Mouse (Mus musculus) limb, embryonic 12.5 days (tissue): ENCODE results near the gene Lrpap1. TPM values are rescaled to one million over a fixed set of nuclear protein-coding genes. Genes with fewer than 3 reads are reported as not detected.

Experiments
- ATAC-seq: fragments of 200-750 bp; cut with Nextera tagmentation; 2 replicates; pipeline ENCODE4 v1.8.0; 2017; ENCODE audit warnings: low read depth, moderate TSS enrichment; ENCODE audit not compliant: insufficient number of reproducible peaks, insufficient read depth, low FRiP score, low TSS enrichment
- H3K27ac ChIP-seq: fragments of 300-500 bp; sonication (generic); 2 replicates; pipeline ENCODE4 v1.5.1; 2016; ENCODE audit warnings: mild to moderate bottlenecking, moderate library complexity
- H3K27me3 ChIP-seq: fragments of 300-500 bp; sonication (generic); 2 replicates; pipeline ENCODE4 v1.6.1; 2016; ENCODE audit warnings: mild to moderate bottlenecking, moderate library complexity
- H3K36me3 ChIP-seq: fragments of 300-500 bp; sonication (generic); 2 replicates; pipeline ENCODE4 v1.6.1; 2016; ENCODE audit warnings: mild to moderate bottlenecking, moderate library complexity
- H3K4me1 ChIP-seq: fragments of 300-500 bp; sonication (generic); replicated peaks from 2 replicates; pipeline ENCODE4 v1.6.1; 2016
- H3K4me2 ChIP-seq: fragments of 300-500 bp; sonication (generic); 2 replicates; pipeline ENCODE4 v1.6.1; 2016; ENCODE audit warnings: mild to moderate bottlenecking, moderate library complexity
- H3K4me3 ChIP-seq: fragments of 300-500 bp; sonication (generic); replicated peaks from 2 replicates; pipeline ENCODE4 v1.5.1; 2016; ENCODE audit warnings: mild to moderate bottlenecking
- H3K9ac ChIP-seq: fragments of 300-500 bp; sonication (generic); replicated peaks from 2 replicates; pipeline ENCODE4 v1.6.1; 2016; ENCODE audit warnings: mild to moderate bottlenecking, moderate library complexity
- H3K9me3 ChIP-seq: fragments of 300-500 bp; sonication (generic); 2 replicates; pipeline ENCODE4 v1.6.1; 2016; ENCODE audit warnings: mild to moderate bottlenecking, moderate library complexity
- WGBS: fragments of 180-500 bp; shearing (Covaris S2); methylation state at CpG from one replicate; pipeline ENCODE4 v1.1.7; 2016; 5-methylcytosine and 5-hydroxymethylcytosine counted together
- polyA plus RNA-seq: library from polyadenylated mRNA; unstranded; fragments of >200 nt; fragmentation: Nextera tagmentation; extraction: Ambion mirVana; gene quantifications from 2 replicates; pipeline ENCODE4 v1.2.1, GENCODE M21; 2016

Gene Lrpap1
- polyA plus RNA-seq, 1 experiment from 2014 or later: 83.5 TPM

- Histone ChIP-seq H3K4me2 (no peak overlapping the region), H3K4me1 (peaks cover 6% of the 10 kb centered on the region; the same call in 1 of the 2 replicates), H3K4me3 (no peak overlapping the region), H3K9ac (no peak overlapping the region), H3K27me3 (no peaks in the 10 kb centered on the region), H3K27ac (no peak overlapping the region), H3K36me3 (no peaks in the 10 kb centered on the region), H3K9me3 (no peaks in the 10 kb centered on the region)
- 81% methylated on average over 11 of the region's 11 CpGs for WGBS
- no peak for ATAC-seq
Measured at GRCm38 (mm10) chr5:35138183-35138611, 32.6 kb upstream of the Lrpap1 start.

GRCm38 (mm10) chr5:35137510-35138182, 32.1 kb upstream of the Lrpap1 start:
- Histone ChIP-seq H3K27me3 (no peaks in the 10 kb centered on the region), H3K9ac (no peak overlapping the region), H3K36me3 (no peaks in the 10 kb centered on the region), H3K9me3 (no peaks in the 10 kb centered on the region), H3K27ac (no peak overlapping the region), H3K4me1 (peaks cover 6% of the 10 kb centered on the region; the same call in 1 of the 2 replicates), H3K4me2 (no peak overlapping the region), H3K4me3 (no peak overlapping the region)
- WGBS: 65% methylated on average over 13 of the region's 13 CpGs
- no peak for ATAC-seq

- H3K27ac ChIP-seq: no peak overlapping the region
- no peak overlapping the region for H3K4me2 ChIP-seq
- no peaks in the 10 kb centered on the region for H3K27me3 ChIP-seq
- H3K9ac ChIP-seq: no peak overlapping the region
- H3K4me3 ChIP-seq: no peak overlapping the region
- WGBS: 59% methylated on average over 5 of the region's 5 CpGs
- no peaks in the 10 kb centered on the region for H3K36me3 ChIP-seq
- H3K9me3 ChIP-seq: 0 out of 2 replicates have a peak, but pooled peaks cover under 1% of the 10 kb centered on the region
- peaks cover 6% of the 10 kb centered on the region; the same call in 1 of the 2 replicates for H3K4me1 ChIP-seq
- no peak for ATAC-seq
Measured at GRCm38 (mm10) chr5:35135903-35136302, 30.3 kb upstream of the Lrpap1 start.

GRCm38 (mm10) chr5:35134286-35134685, 28.7 kb upstream of the Lrpap1 start:
- WGBS: 60% methylated on average over 3 of the region's 3 CpGs
- peaks cover 6% of the 10 kb centered on the region; the same call in 1 of the 2 replicates for H3K4me1 ChIP-seq
- H3K27ac ChIP-seq: no peak overlapping the region
- H3K4me2 ChIP-seq: no peak overlapping the region
- 0 out of 2 replicates have a peak, but pooled peaks cover 5% of the 10 kb centered on the region for H3K9me3 ChIP-seq
- H3K9ac ChIP-seq: no peak overlapping the region
- H3K36me3 ChIP-seq: no peaks in the 10 kb centered on the region
- no peak for ATAC-seq
- H3K27me3 ChIP-seq: no peaks in the 10 kb centered on the region
- no peak overlapping the region for H3K4me3 ChIP-seq

GRCm38 (mm10) chr5:35133468-35133867, 27.9 kb upstream of the Lrpap1 start:
- no peak for ATAC-seq
- 0 out of 2 replicates have a peak, but pooled peaks cover 5% of the 10 kb centered on the region for H3K9me3 ChIP-seq
- no peaks in the 10 kb centered on the region for H3K27me3 ChIP-seq
- H3K9ac ChIP-seq: no peak overlapping the region
- H3K4me3 ChIP-seq: no peak overlapping the region
- H3K36me3 ChIP-seq: no peaks in the 10 kb centered on the region
- H3K27ac ChIP-seq: no peak overlapping the region
- H3K4me2 ChIP-seq: no peak overlapping the region
- WGBS: 90% methylated on average over 4 of the region's 4 CpGs
- peaks cover 6% of the 10 kb centered on the region; the same call in 1 of the 2 replicates for H3K4me1 ChIP-seq

- ATAC-seq: no peak
- H3K4me3 ChIP-seq: no peak overlapping the region
- H3K27ac ChIP-seq: no peak overlapping the region
- no peaks in the 10 kb centered on the region for H3K27me3 ChIP-seq
- 95% methylated on average over 9 of the region's 9 CpGs for WGBS
- no peak overlapping the region for H3K9ac ChIP-seq
- H3K4me2 ChIP-seq: no peak overlapping the region
- 0 out of 2 replicates have a peak, but pooled peaks cover 5% of the 10 kb centered on the region for H3K9me3 ChIP-seq
- peaks cover under 1% of the 10 kb centered on the region; the same call in 1 of the 2 replicates for H3K4me1 ChIP-seq
- no peaks in the 10 kb centered on the region for H3K36me3 ChIP-seq
Measured at GRCm38 (mm10) chr5:35132278-35132980, 26.9 kb upstream of the Lrpap1 start.

- Histone ChIP-seq H3K4me3 (no peak overlapping the region), H3K27ac (no peak overlapping the region), H3K9me3 (0 out of 2 replicates have a peak, but pooled peaks cover 5% of the 10 kb centered on the region), H3K36me3 (no peaks in the 10 kb centered on the region), H3K9ac (no peak overlapping the region), H3K27me3 (no peaks in the 10 kb centered on the region), H3K4me2 (no peak overlapping the region), H3K4me1 (no peaks in the 10 kb centered on the region)
- WGBS: 7% methylated on average over 7 of the region's 7 CpGs
- ATAC-seq: no peak
Measured at GRCm38 (mm10) chr5:35131773-35132172, 26.2 kb upstream of the Lrpap1 start.

- 0 out of 2 replicates have a peak, but pooled peaks cover 5% of the 10 kb centered on the region for H3K9me3 ChIP-seq
- H3K4me3 ChIP-seq: no peak overlapping the region
- H3K4me2 ChIP-seq: no peak overlapping the region
- 20% methylated on average over 1 of the region's 1 CpGs for WGBS
- no peaks in the 10 kb centered on the region for H3K36me3 ChIP-seq
- H3K27ac ChIP-seq: no peak overlapping the region
- no peak overlapping the region for H3K9ac ChIP-seq
- H3K4me1 ChIP-seq: no peaks in the 10 kb centered on the region
- H3K27me3 ChIP-seq: no peaks in the 10 kb centered on the region
- ATAC-seq: no peak
Measured at GRCm38 (mm10) chr5:35131237-35131636, 25.7 kb upstream of the Lrpap1 start.

- Histone ChIP-seq H3K27ac (no peak overlapping the region), H3K4me1 (no peaks in the 10 kb centered on the region), H3K27me3 (no peaks in the 10 kb centered on the region), H3K4me3 (no peak overlapping the region), H3K9ac (no peak overlapping the region), H3K9me3 (0 out of 2 replicates have a peak, but pooled peaks cover 5% of the 10 kb centered on the region), H3K36me3 (no peaks in the 10 kb centered on the region), H3K4me2 (no peak overlapping the region)
- ATAC-seq: no peak
- WGBS: 91% methylated on average over 7 of the region's 7 CpGs
Measured at GRCm38 (mm10) chr5:35129767-35130191, 24.2 kb upstream of the Lrpap1 start.

- no peak overlapping the region for H3K4me3 ChIP-seq
- no peaks in the 10 kb centered on the region for H3K36me3 ChIP-seq
- ATAC-seq: no peak
- H3K27me3 ChIP-seq: no peaks in the 10 kb centered on the region
- H3K9me3 ChIP-seq: 0 out of 2 replicates have a peak, but pooled peaks cover 5% of the 10 kb centered on the region
- no peak overlapping the region for H3K4me2 ChIP-seq
- no peak overlapping the region for H3K9ac ChIP-seq
- 88% methylated on average over 16 of the region's 16 CpGs for WGBS
- H3K27ac ChIP-seq: no peak overlapping the region
- no peaks in the 10 kb centered on the region for H3K4me1 ChIP-seq
Measured at GRCm38 (mm10) chr5:35129208-35129607, 23.6 kb upstream of the Lrpap1 start.

- Histone ChIP-seq H3K4me2 (no peak overlapping the region), H3K4me3 (no peak overlapping the region), H3K27ac (no peak overlapping the region), H3K9me3 (no peaks in the 10 kb centered on the region), H3K4me1 (no peaks in the 10 kb centered on the region), H3K27me3 (no peaks in the 10 kb centered on the region; the same call in 1 of the 2 replicates), H3K9ac (no peak overlapping the region), H3K36me3 (no peaks in the 10 kb centered on the region)
- no peak for ATAC-seq
- WGBS: 65% methylated on average over 8 of the region's 8 CpGs
Measured at GRCm38 (mm10) chr5:35120024-35120423, 14.5 kb upstream of the Lrpap1 start.
